Mouse (Mus musculus) CD4-positive naive resting alpha-beta T cell, adult 57 days (primary cell): ENCODE results near the gene Arpc5. TPM values are rescaled to one million over a fixed set of nuclear protein-coding genes. Genes with fewer than 3 reads are reported as not detected.

Experiments used
- total RNA-seq: library from RNA; stranded (reverse); gene quantifications from one replicate; pipeline ENCODE4 v1.2.4, GENCODE M21; 2023

Arpc5 gene
- 225 TPM for total RNA-seq

DNA sequence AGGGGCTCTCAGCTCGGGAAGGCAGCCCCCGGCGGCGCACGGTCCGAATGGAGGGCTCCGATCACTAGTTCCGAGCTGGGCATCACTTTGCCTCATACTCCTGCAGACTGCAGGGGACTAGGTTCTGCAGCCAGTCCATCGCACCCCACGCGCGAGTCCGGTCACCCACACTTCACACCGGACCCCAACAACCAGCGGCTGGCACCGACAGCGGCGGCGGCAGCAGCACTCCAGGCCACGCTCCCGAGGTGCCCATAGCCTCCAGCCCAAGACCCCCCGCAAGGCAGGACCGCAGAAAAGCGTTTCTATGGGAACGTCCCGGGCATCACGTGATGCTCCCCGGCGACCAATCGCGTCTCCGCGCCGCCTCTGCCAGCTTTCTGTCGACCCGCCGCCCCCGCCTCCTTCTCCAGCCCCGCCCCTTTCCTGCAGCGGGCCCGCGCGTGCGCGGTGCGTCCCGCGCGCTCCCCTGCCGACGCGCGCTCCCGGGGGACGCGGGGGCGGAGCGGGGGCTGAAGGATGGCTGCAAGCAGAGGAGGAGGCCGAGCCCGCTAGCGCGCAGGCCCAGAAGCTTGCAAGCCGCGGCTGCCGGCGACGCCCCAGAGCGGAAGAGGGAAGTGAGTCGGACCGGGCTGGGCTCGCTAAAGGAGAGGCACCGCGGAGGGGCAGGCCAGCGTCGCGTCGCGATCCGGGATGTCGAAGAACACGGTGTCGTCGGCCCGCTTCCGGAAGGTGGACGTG, at the start of gene Arpc5, which contains the start of gene Rgl1:
Gene Arpc5 (plus strand): TSS at position 511 of the 741 bp plus-strand sequence.
Gene Rgl1 (minus strand): TSS at position 320 of the 741 bp plus-strand sequence.

DNA sequence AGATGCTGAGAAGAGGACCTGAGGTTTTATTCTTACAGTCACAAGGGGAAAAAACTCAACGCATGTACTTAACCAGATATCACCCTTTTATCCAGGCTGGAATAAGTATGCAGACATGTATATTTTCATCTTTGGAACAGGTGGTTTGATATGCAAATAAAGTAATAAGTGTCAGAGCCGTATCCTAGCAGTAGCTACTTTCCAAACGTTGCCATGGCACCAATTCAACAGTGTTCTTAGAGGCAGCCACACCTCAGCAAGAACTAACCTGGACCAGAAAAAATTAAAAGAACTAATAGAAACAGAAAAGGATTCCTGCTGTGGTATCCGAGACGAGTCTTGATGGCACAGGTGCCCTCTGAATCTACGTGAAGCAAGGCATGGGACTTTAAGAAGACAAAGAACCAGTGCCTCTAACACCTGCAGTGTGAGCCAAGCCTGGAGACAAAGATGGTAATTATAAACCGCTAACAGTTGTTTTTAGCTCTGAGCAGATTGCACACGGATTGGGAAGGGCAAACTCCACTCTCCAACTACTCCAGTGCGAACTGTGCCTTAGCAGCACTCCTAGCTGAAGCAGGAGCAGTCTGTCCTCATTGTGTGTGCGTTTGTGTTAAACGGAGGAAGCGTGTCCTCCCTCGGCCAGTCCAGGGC, 15.9 kb upstream of the Arpc5 start, which contains the start of gene Apobec4:
Gene Apobec4 (plus strand): TSS at position 240 of the 654 bp plus-strand sequence.

DNA sequence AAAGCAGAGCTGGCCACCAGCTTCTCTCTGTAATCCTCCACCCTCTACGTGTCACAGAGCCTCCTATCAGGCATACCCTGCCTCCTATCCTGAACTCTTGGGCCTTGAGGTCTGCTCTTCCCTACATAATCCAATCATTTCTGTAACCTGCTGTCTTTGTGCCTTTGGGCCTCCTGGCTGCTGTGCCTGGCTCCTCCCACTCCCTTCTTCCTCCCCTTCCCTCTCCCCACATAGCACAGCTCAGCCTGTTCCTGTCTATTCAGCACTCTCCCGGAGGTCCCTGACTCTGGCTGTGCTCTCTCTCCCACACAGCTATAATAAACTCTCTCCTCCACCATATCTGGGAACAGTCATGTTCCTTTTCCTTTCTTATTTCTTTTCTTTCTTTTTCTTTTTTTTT, 33.6 kb downstream of the Arpc5 start, which contains the start of gene Ncf2:
Gene Ncf2 (plus strand): TSS at position 298 of the 400 bp plus-strand sequence.

Other genes with a start within 250 kb of the Arpc5 start
- gene Apobec4, start 16.0 kb upstream of the Arpc5 start, total RNA-seq = not detected
- gene Rgl1, start 191 bp upstream of the Arpc5 start, total RNA-seq = 6.9 TPM
- 14.8 TPM for gene Ncf2, start 33.7 kb downstream of the Arpc5 start, total RNA-seq
- gene Smg7, start 136.1 kb downstream of the Arpc5 start, total RNA-seq = 132 TPM
- 3.9 TPM for gene Nmnat2, start 188.5 kb downstream of the Arpc5 start, total RNA-seq